Mouse (Mus musculus) heart, postnatal 0 days (tissue): ENCODE measurements around the gene Camkk2. TPM values are rescaled to one million over a fixed set of nuclear protein-coding genes. Genes with fewer than 3 reads are reported as not detected.
A peak's percentile ranks its signal among the peaks of the same experiment; 100 is the strongest.

ENCODE experiments used
- ATAC-seq: fragments of 200-750 bp; cut with Nextera tagmentation; 2 replicates; pipeline ENCODE4 v1.8.0; 2017; ENCODE audit warnings: low read depth, moderate number of reproducible peaks, moderate library complexity; ENCODE audit not compliant: insufficient read depth
- DNase-seq: peaks from one replicate; pipeline ENCODE4 v3.0.0-alpha.2; 2016; ENCODE audit warnings: low spot score
- H3K27ac ChIP-seq: fragments of 300-500 bp; sonication (generic); 2 replicates; pipeline ENCODE4 v1.5.1; 2014; ENCODE audit warnings: low read depth, mild to moderate bottlenecking
- H3K27me3 ChIP-seq: fragments of 300-500 bp; sonication (generic); 2 replicates; pipeline ENCODE4 v1.6.1; 2014; ENCODE audit warnings: low read length, mixed read lengths; ENCODE audit not compliant: control insufficient read depth, insufficient read depth
- H3K36me3 ChIP-seq: fragments of 300-500 bp; sonication (generic); replicated peaks from 2 replicates; pipeline ENCODE4 v1.6.1; 2014; ENCODE audit warnings: low read length, mixed read lengths; ENCODE audit not compliant: control insufficient read depth, insufficient read depth
- H3K4me1 ChIP-seq: fragments of 300-500 bp; sonication (generic); 2 replicates; pipeline ENCODE4 v1.6.1; 2014; ENCODE audit warnings: antibody characterized with exemption; ENCODE audit not compliant: control insufficient read depth, insufficient read depth
- H3K4me2 ChIP-seq: fragments of 300-500 bp; sonication (generic); 2 replicates; pipeline ENCODE4 v1.6.1; 2014; ENCODE audit warnings: low read depth, mild to moderate bottlenecking, low read length, moderate library complexity
- H3K4me3 ChIP-seq: fragments of 300-500 bp; sonication (generic); 2 replicates; pipeline ENCODE4 v1.5.1; 2014; ENCODE audit warnings: low read depth, low read length
- H3K9ac ChIP-seq: fragments of 300-500 bp; sonication (generic); replicated peaks from 2 replicates; pipeline ENCODE4 v1.6.1; 2014; ENCODE audit warnings: low read depth, low read length, mixed read lengths
- H3K9me3 ChIP-seq: fragments of 300-500 bp; sonication (generic); replicated peaks from 2 replicates; pipeline ENCODE4 v1.6.1; 2016; ENCODE audit warnings: low read length; ENCODE audit not compliant: control insufficient read depth
- CTCF ChIP-seq: IDR thresholded peaks from 2 replicates; pipeline ENCODE4 v1.5.1; 2016; ENCODE audit warnings: antibody characterized with exemption, control low read depth, low read depth
- EP300 ChIP-seq: IDR thresholded peaks from 2 replicates; pipeline ENCODE4 v1.6.1; 2016; ENCODE audit warnings: antibody characterized with exemption, low read depth
- WGBS: fragments of 180-500 bp; shearing (Covaris S2); extraction: QIAGEN DNeasy Blood & Tissue Kit; methylation state at CpG from one replicate; pipeline ENCODE4 v1.1.7; 2014; 5-methylcytosine and 5-hydroxymethylcytosine counted together
- polyA plus RNA-seq: library from polyadenylated mRNA; unstranded; fragments of >200 nt; fragmentation: Nextera tagmentation; extraction: Ambion mirVana; gene quantifications from 2 replicates; pipeline ENCODE4 v1.2.1, GENCODE M21; 2015
- total RNA-seq: library from RNA; depleted of rRNA; stranded (reverse); fragments of >200 nt; gene quantifications from 2 replicates; pipeline ENCODE4 v1.2.3, GENCODE M21; 2014; ENCODE audit warnings: low replicate concordance; rRNA removed

The Camkk2 gene
- total RNA-seq = 9.3 and 24.0 TPM in 2 replicates
- polyA plus RNA-seq = 11.7 and 13.0 TPM in 2 replicates

- H3K4me3 ChIP-seq = peak within 1 kb of the TSS; percentile 94
- H3K9ac ChIP-seq = peak within 1 kb of the TSS; percentile 92
- WGBS = under 1% methylated on average over 52 of the region's 63 CpGs
- peak within 1 kb of the TSS; percentile 81 for H3K27ac ChIP-seq
- ATAC-seq = peak; percentile 81
- peak within 1 kb of the TSS; percentile 100 for H3K4me2 ChIP-seq
- TF ChIP-seq CTCF (no peak), EP300 (no peak)
- no peaks in the 10 kb centered on the region for H3K27me3 ChIP-seq
- H3K4me1 ChIP-seq = peaks cover 6% of the 10 kb centered on the region; the same call in 1 of the 2 replicates
- H3K9me3 ChIP-seq = no peaks in the 10 kb centered on the region
- DNase-seq = peak; percentile 83
- no peaks in the 10 kb centered on the region for H3K36me3 ChIP-seq
Measured at GRCm38 (mm10) chr5:122779277-122779834, at the start of gene Camkk2. Gene Camkk2 (minus strand): TSS chr5:122779409.

GRCm38 (mm10) chr5:122825099-122825498 is 45.9 kb upstream of the Camkk2 start:
- Histone ChIP-seq H3K4me3 (no peak overlapping the region), H3K27ac (no peak overlapping the region), H3K9me3 (no peaks in the 10 kb centered on the region), H3K4me1 (peaks cover 4% of the 10 kb centered on the region), H3K9ac (no peak overlapping the region), H3K36me3 (no peaks in the 10 kb centered on the region), H3K27me3 (no peaks in the 10 kb centered on the region), H3K4me2 (no peak overlapping the region)
- WGBS = 78% methylated on average over 8 of the region's 8 CpGs
- TF ChIP-seq EP300 = no peak
- no peak for TF ChIP-seq CTCF
- DNase-seq (no peak), ATAC-seq (no peak)

GRCm38 (mm10) chr5:122824450-122824849 is 45.2 kb upstream of the Camkk2 start:
- WGBS = 58% methylated on average over 6 of the region's 6 CpGs
- H3K4me3 ChIP-seq = no peak overlapping the region
- DNase-seq = no peak
- H3K36me3 ChIP-seq = peaks cover 2% of the 10 kb centered on the region
- TF ChIP-seq EP300 (no peak), CTCF (no peak)
- no peaks in the 10 kb centered on the region for H3K9me3 ChIP-seq
- H3K4me2 ChIP-seq = no peak overlapping the region
- H3K4me1 ChIP-seq = peaks cover 7% of the 10 kb centered on the region
- H3K27me3 ChIP-seq = no peaks in the 10 kb centered on the region
- H3K9ac ChIP-seq = no peak overlapping the region
- H3K27ac ChIP-seq = no peak overlapping the region
- no peak for ATAC-seq

GRCm38 (mm10) chr5:122823976-122824375 is 44.8 kb upstream of the Camkk2 start:
- Histone ChIP-seq H3K4me3 (no peak overlapping the region), H3K9ac (no peak overlapping the region), H3K36me3 (peaks cover 5% of the 10 kb centered on the region), H3K27me3 (no peaks in the 10 kb centered on the region), H3K27ac (no peak overlapping the region), H3K4me2 (no peak overlapping the region), H3K9me3 (no peaks in the 10 kb centered on the region), H3K4me1 (peaks cover 7% of the 10 kb centered on the region)
- WGBS = 77% methylated on average over 1 of the region's 1 CpGs
- no peak for TF ChIP-seq CTCF
- no peak for TF ChIP-seq EP300
- no peak for ATAC-seq
- DNase-seq = no peak

GRCm38 (mm10) chr5:122822441-122822840 is 43.2 kb upstream of the Camkk2 start:
- WGBS = 81% methylated on average over 4 of the region's 4 CpGs
- peaks cover 20% of the 10 kb centered on the region for H3K36me3 ChIP-seq
- H3K9me3 ChIP-seq = no peaks in the 10 kb centered on the region
- H3K9ac ChIP-seq = no peak overlapping the region
- H3K4me3 ChIP-seq = no peak overlapping the region
- no peak for DNase-seq
- H3K27ac ChIP-seq = no peak overlapping the region
- peaks cover 7% of the 10 kb centered on the region for H3K4me1 ChIP-seq
- no peak overlapping the region for H3K4me2 ChIP-seq
- H3K27me3 ChIP-seq = no peaks in the 10 kb centered on the region
- TF ChIP-seq EP300 (no peak), CTCF (no peak)
- no peak for ATAC-seq

- peak; percentile 22 for ATAC-seq
- Histone ChIP-seq H3K27me3 (no peaks in the 10 kb centered on the region), H3K9ac (0 out of 2 replicates have a peak overlapping the region, but pooled peaks have one; percentile 40), H3K9me3 (no peaks in the 10 kb centered on the region), H3K4me1 (peaks cover 7% of the 10 kb centered on the region), H3K4me2 (peak overlapping the region; percentile 67), H3K4me3 (peak overlapping the region; percentile 81), H3K27ac (peak overlapping the region; percentile 97), H3K36me3 (peaks cover 29% of the 10 kb centered on the region)
- WGBS = under 1% methylated on average over 10 of the region's 10 CpGs
- no peak for DNase-seq
- TF ChIP-seq CTCF = no peak
- TF ChIP-seq EP300 = no peak
Measured at GRCm38 (mm10) chr5:122821524-122821885, 42.3 kb upstream of the Camkk2 start.
